ENCODE assay signal across 1 mouse cellular context in the genomic region with DNA sequence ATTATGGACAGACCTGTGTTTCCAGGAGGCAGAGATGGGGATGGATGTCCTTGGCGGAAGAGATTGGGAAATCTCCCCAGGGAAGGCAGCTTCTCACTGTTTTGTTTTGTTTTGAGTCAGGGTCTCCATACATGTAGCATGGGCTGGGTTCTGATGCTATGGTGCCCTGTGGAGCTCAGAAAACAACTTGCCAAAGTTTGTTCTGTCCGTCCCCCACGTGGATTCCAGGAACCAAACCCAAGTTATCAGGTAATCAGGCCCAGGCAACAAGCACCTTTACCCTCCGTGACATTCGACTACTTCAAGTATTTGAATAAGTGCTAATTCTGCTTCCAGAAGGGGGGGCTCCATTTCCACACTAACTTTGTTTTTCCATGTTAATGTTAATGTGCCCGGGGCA.
TF ChIP-seq lines count a peak whose summit lies in the region.

No protein-coding gene starts in this region.

TF ChIP-seq in MEL, 35 proteins besides CTCF, POLR2A, EP300 and RAD21 (continued from another document):
- TF ChIP-seq MEF2A (IDR thresholded peaks at IDR 0.05; ENCODE audit: extremely low read depth, insufficient replicate concordance, low read depth, low read length, poor library complexity, severe bottlenecking): no peak
